Mouse (Mus musculus): ENCODE data around the gene Qrsl1.
"Not testable (repeated sequence)": the region's sequence is repeated elsewhere in the genome, so short reads cannot be mapped to it uniquely, and the experiment has no call there.

The Qrsl1 gene

GRCm38 (mm10) chr10:43901578-43902194 lies at the start of gene Qrsl1, which contains the start of gene Rtn4ip1:
Gene Qrsl1, minus strand, starts transcription at chr10:43901745.
Gene Rtn4ip1, plus strand, starts transcription at chr10:43901807.
- DNase-seq (ENCODE audit: low read depth, low spot score), result peak; percentile 86

- no peak for DNase-seq (ENCODE audit: low read depth, low spot score)
Observed at GRCm38 (mm10) chr10:43945435-43945834, 43.9 kb upstream of the Qrsl1 start.

GRCm38 (mm10) chr10:43943736-43944135 lies 42.2 kb upstream of the Qrsl1 start:
- no peak for DNase-seq (ENCODE audit: low read depth, low spot score)

GRCm38 (mm10) chr10:43939136-43939662 lies 37.7 kb upstream of the Qrsl1 start:
- DNase-seq (ENCODE audit: low read depth, low spot score), result no peak

- no peak for DNase-seq (ENCODE audit: low read depth, low spot score)
Observed at GRCm38 (mm10) chr10:43928596-43928995, 27.1 kb upstream of the Qrsl1 start.

GRCm38 (mm10) chr10:43927736-43928135 lies 26.2 kb upstream of the Qrsl1 start:
- DNase-seq (ENCODE audit: low read depth, low spot score), result no peak

GRCm38 (mm10) chr10:43925776-43926175 lies 24.2 kb upstream of the Qrsl1 start:
- DNase-seq (ENCODE audit: low read depth, low spot score), result not testable (repeated sequence)

- DNase-seq (ENCODE audit: low read depth, low spot score), result no peak
Observed at GRCm38 (mm10) chr10:43923096-43923495, 21.6 kb upstream of the Qrsl1 start.

- peak; percentile 58 for DNase-seq (ENCODE audit: low read depth, low spot score)
Observed at GRCm38 (mm10) chr10:43918696-43919608, 17.4 kb upstream of the Qrsl1 start.

GRCm38 (mm10) chr10:43916737-43917136 lies 15.2 kb upstream of the Qrsl1 start:
- no peak for DNase-seq (ENCODE audit: low read depth, low spot score)

GRCm38 (mm10) chr10:43916181-43916580 lies 14.6 kb upstream of the Qrsl1 start:
- no peak for DNase-seq (ENCODE audit: low read depth, low spot score)

GRCm38 (mm10) chr10:43912236-43912635 lies 10.7 kb upstream of the Qrsl1 start:
- DNase-seq (ENCODE audit: low read depth, low spot score), result no peak

- no peak for DNase-seq (ENCODE audit: low read depth, low spot score)
Observed at GRCm38 (mm10) chr10:43910873-43911142, 9.3 kb upstream of the Qrsl1 start.

GRCm38 (mm10) chr10:43910032-43910872 lies 8.7 kb upstream of the Qrsl1 start:
- DNase-seq (ENCODE audit: low read depth, low spot score), result no peak

- DNase-seq (ENCODE audit: low read depth, low spot score), result no peak
Observed at GRCm38 (mm10) chr10:43904569-43904968, 3.0 kb upstream of the Qrsl1 start.

- DNase-seq (ENCODE audit: low read depth, low spot score), result no peak
Observed at GRCm38 (mm10) chr10:43900883-43901570, 518 bp downstream of the Qrsl1 start.

- no peak for DNase-seq (ENCODE audit: low read depth, low spot score)
Observed at GRCm38 (mm10) chr10:43898276-43898675, 3.3 kb downstream of the Qrsl1 start.

GRCm38 (mm10) chr10:43896065-43896464 lies 5.5 kb downstream of the Qrsl1 start:
- DNase-seq (ENCODE audit: low read depth, low spot score), result no peak

GRCm38 (mm10) chr10:43892971-43893370 lies 8.6 kb downstream of the Qrsl1 start:
- no peak for DNase-seq (ENCODE audit: low read depth, low spot score)

GRCm38 (mm10) chr10:43888976-43889375 lies 12.6 kb downstream of the Qrsl1 start:
- DNase-seq (ENCODE audit: low read depth, low spot score), result no peak

GRCm38 (mm10) chr10:43887676-43888075 lies 13.9 kb downstream of the Qrsl1 start:
- DNase-seq (ENCODE audit: low read depth, low spot score), result no peak

Data from c-Kit-negative CD71-positive TER-119-positive erythroid progenitor cells, embryonic 14.5 days (primary cell).